13 mouse cellular contexts compared by ENCODE assay signal in the genomic region with DNA sequence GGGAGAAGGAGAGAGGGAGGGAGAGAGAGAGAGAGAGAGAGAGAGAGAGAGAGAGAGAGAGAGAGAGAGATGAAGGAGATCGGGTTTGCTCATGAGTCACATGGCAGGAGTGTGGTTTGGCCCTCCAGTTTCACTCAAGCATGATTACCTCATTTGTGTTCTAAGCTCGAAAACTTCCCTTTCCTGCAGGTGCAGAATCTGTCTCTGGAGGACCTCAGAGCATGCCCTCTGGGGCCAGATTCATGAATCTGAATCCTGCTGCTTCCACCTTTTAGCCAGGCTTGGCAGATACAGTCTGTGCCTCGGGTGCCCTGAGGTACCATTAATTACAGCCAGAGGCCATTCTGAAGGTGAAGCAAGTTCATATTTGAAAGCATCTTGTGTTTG. TPM values are rescaled to one million over a fixed set of nuclear protein-coding genes. Genes with fewer than 3 reads are reported as not detected.
DNase-seq lines count a peak whose midpoint lies in the region; ATAC-seq and TF ChIP-seq lines count a peak whose summit lies in the region.
"Had no signal": no experiment of that assay in that cellular context is flagged by ENCODE, and none has a peak within 500 bp of the region (broad histone marks: within the 10 kb centered on the region; RNA-seq: fewer than 3 reads in every experiment).

No protein-coding gene starts in this region.

- H3K4me3 ChIP-seq in bone marrow macrophage, adult 2 months (ENCODE audit: insufficient read depth, low read length): no peak overlapping the region
- H3K4me3 ChIP-seq in forebrain, embryonic 14.5 days (ENCODE audit: low read depth, low read length): no peak overlapping the region
- H3K4me3 ChIP-seq: forebrain, embryonic 10.5 days; heart, adult 2 months had no signal

- no peaks in the 10 kb centered on the region for H3K27me3 ChIP-seq in forebrain, embryonic 14.5 days (replicated peaks; ENCODE audit: control insufficient read depth, insufficient read depth, low read length)

- no peaks in the 10 kb centered on the region for H3K9me3 ChIP-seq in forebrain, embryonic 14.5 days (replicated peaks; ENCODE audit: control insufficient read depth, low read length)
- H3K9me3 ChIP-seq: forebrain, embryonic 10.5 days had no signal

- no peaks in the 10 kb centered on the region for H3K36me3 ChIP-seq in forebrain, embryonic 14.5 days (ENCODE audit: control insufficient read depth, insufficient read depth, low read length)
- H3K36me3 ChIP-seq: forebrain, embryonic 10.5 days had no signal

- no peak overlapping the region for H3K4me2 ChIP-seq in forebrain, embryonic 14.5 days (ENCODE audit: low read length)
- H3K4me2 ChIP-seq: hindbrain, embryonic 14.5 days had no signal

- 0 out of 2 replicates have a peak overlapping the region, but pooled peaks have one; percentile 16 for H3K27ac ChIP-seq in bone marrow macrophage, adult 2 months (ENCODE audit: insufficient read depth, low read depth, low read length)
- H3K27ac ChIP-seq in forebrain, embryonic 14.5 days (ENCODE audit: low read depth, low read length): no peak overlapping the region
- H3K27ac ChIP-seq: forebrain, embryonic 10.5 days; heart, adult 2 months; hindbrain, embryonic 14.5 days; liver, embryonic 14.5 days had no signal

- TF ChIP-seq POLR2A in bone marrow macrophage, adult 2 months (IDR thresholded peaks at IDR 0.05; ENCODE audit: borderline replicate concordance, low read depth, low read length): no peak

- WGBS in forebrain, embryonic 14.5 days: 47% methylated on average over 3 of the region's 3 CpGs

- H3K4me1 ChIP-seq in bone marrow macrophage, adult 2 months (ENCODE audit: control insufficient read depth, insufficient read depth, low read length): peaks cover 10% of the 10 kb centered on the region
- H3K4me1 ChIP-seq in forebrain, embryonic 14.5 days (ENCODE audit: control insufficient read depth, insufficient read depth, low read length): no peaks in the 10 kb centered on the region

- ATAC-seq in forebrain, embryonic 14.5 days: no peak

- H3K9ac ChIP-seq in forebrain, embryonic 14.5 days (ENCODE audit: low read length): no peak overlapping the region
- H3K9ac ChIP-seq: hindbrain, embryonic 14.5 days; liver, embryonic 14.5 days had no signal

- DNase-seq in 3134 (ENCODE audit: extremely low read depth, insufficient read length, low spot score): peak; percentile 29
- peak; percentile 88 for DNase-seq in 416B (ENCODE audit: low read depth)
- DNase-seq in spleen, adult 12 weeks (ENCODE audit: low spot score): peak; percentile 19
- DNase-seq in cerebellum, adult 11 months: no peak
- no peak for DNase-seq in forebrain, embryonic 14.5 days (ENCODE audit: low spot score)
- DNase-seq in cerebellum, adult 8-10 months: no peak
- DNase-seq: adrenal gland, adult 8-10 months; cerebellum, postnatal 14 days had no signal

- TF ChIP-seq CTCF in bone marrow macrophage, adult 2 months (IDR thresholded peaks at IDR 0.05; ENCODE audit: low read depth, low read length): no peak

RNA-seq across cellular contexts. Expression of a gene that starts 57.6 kb away (rescaled TPM):
- polyA plus RNA-seq in bone marrow macrophage, adult 2 months (2012; ENCODE audit: insufficient read depth, insufficient read length, missing spikeins): 21.5 and 22.0 TPM in 2 replicates
- 0.72 and 0.95 TPM in 2 replicates for polyA plus RNA-seq in forebrain, embryonic 14.5 days (2014; fragmentation: Nextera tagmentation; extraction: Ambion mirVana)

Comparison
In these comparisons a context has a peak if more than half of its experiments do, and no peak if none do; other contexts are left out.
1. DNase-seq: peak in 3134 (single experiment), 416B (single experiment) and spleen, adult 12 weeks (single experiment); none in cerebellum, adult 11 months (single experiment), forebrain, embryonic 14.5 days (single experiment) and cerebellum, adult 8-10 months (single experiment).
2. RNA of a gene that starts 57.6 kb away (polyA plus RNA-seq): 21.5 to 22.0 TPM in bone marrow macrophage, adult 2 months; 0.72 to 0.95 TPM in forebrain, embryonic 14.5 days; every median in the first group is over 10 times any median in the second.